Mouse (Mus musculus): ENCODE measurements around the gene Sobp. TPM values are rescaled to one million over a fixed set of nuclear protein-coding genes. Genes with fewer than 3 reads are reported as not detected.

The Sobp gene
- total RNA-seq, 2 experiments from 2014 or later: not detected

DNA sequence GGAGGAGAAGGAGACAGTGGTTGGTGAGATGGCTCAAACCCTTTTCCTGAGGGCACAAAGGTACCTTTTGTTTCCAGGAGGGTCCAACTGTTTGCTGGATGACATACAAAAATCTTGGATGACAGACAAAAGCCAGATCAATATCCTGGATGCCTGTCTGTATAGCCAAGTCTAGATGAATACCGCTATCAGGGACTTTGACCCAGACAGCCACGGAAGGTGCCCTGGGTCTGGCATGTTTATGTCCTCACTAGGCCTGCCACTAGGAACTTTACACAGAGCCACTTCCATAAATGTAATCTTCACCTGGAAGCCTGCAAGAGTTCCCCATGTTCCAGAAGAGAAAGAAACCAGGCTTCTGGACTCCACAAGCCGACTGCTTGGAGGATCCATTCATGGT is 172.9 kb downstream of the Sobp start:
- no peak for ATAC-seq (replicated peaks; ENCODE audit: poor library complexity)

DNA sequence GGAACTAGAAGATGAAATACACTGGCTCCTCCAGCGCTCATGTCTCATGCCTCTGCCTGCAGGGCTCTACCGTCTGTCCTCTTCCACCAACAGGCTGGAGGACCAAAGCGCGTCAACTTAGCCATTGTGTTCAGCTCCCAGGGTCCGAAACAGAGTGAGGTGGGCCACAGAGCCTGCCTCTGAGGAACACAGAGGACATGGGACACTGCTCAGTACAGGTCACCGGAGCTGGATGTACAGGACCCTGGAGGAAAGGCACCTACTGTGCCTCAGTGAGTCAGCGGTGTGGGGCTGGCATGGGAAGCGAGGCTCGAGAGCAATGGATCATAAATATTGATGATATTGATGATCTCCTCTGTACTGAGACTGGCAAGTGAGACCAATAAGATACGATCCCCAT is 175.0 kb downstream of the Sobp start:
- no peak for ATAC-seq (replicated peaks; ENCODE audit: poor library complexity)

DNA sequence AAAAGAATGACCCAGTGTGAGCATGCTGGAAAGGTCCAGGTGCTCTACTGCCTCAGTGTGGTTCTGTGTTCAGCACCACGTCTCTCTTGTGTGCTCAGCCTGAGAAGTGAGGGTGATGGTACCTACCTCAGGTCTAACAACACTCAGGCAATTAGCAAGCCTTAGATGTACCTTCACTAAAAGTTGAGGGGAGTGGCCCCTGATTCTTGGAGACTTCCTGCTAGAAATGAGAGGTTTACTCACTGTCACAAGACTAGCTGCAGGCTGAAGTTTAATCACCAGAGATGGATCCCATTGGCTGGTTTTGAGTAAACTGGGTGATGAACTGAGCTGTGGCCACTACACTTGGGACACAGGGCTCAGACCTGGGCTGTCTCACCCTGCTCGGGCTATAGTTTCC is 177.1 kb downstream of the Sobp start:
- ATAC-seq (replicated peaks; ENCODE audit: poor library complexity): no peak

DNA sequence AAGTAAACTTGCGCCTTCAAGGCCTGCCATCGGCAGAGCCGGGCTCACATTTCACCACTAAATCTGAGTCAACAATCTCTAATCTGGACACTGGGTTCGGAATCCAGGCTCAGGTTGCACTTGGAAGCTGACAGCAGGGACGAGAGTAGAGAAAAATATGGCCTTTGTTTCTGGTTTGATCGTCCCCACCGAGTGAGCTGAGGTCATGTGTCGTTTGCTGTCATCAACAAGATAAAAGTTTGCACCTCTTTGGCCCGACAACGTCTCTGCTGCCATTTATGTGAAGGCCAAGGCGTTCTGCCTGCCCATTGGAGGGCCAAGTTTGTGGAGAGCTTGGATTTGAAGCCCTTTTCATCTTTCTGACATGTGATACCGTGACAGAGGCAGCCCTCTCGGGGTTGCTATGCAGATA is 178.8 kb downstream of the Sobp start:
- ATAC-seq (replicated peaks; ENCODE audit: poor library complexity): no peak

DNA sequence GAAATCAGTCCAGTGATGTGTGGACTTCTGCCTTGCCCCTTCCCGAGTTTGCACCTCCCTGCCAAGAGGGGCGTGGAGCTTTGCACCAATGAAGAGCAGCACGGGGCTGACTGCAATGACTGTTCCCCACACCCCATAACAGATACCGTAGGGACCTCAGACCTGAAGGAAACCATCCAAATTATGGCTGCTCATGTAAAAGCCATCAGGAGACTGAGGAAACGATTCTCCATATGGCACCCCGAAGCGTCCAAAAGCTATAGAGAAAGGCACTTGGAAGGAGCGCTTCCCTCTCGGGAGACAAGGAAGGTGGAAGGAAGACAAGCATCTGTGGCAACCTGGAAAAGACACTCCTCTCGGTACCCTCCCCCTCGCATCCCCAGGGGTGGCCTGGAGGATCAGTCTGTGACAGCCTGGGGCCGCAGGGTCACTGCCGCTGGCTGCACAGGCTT is 180.0 kb downstream of the Sobp start:
- ATAC-seq (replicated peaks; ENCODE audit: poor library complexity): no peak

DNA sequence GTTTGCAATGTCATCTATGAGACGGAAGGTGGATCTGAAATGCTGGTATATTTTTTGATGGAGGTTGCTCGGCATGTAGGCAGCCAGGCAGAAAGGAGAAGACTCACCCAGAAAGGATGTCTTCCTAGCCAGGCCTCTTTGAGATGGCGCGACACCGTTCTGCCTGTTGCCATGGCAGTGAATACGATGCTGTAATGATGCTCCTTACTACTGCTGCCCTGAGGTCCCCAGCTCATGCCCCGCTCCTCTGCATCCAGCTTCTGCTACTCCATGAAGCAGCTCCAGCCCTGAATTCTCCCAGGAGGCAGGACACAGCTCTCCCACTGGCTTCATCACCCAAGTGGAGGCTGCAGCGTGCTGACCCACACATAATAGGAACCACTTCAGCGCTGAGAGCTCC is 183.3 kb downstream of the Sobp start:
- no peak for ATAC-seq (replicated peaks; ENCODE audit: poor library complexity)

DNA sequence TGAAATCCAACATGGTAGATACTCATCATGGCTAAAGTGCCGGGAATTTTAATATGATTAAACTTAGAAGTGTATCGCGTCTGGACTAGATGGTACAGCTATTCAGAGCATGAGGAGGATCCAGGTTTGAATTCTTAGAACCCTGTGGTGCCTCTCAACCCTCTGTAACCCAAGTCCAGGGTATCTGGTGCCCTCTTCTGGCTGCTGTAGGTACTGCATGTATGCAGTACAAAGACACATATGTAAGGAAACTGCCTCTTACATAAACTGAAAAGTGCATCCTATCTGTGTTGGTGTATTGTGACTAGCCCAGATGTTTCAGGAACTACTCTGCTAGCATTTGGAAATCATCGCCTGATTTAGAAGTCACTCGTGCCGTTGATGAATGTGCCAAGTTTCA is 184.4 kb downstream of the Sobp start:
- ATAC-seq (replicated peaks; ENCODE audit: poor library complexity): peak; percentile 90

DNA sequence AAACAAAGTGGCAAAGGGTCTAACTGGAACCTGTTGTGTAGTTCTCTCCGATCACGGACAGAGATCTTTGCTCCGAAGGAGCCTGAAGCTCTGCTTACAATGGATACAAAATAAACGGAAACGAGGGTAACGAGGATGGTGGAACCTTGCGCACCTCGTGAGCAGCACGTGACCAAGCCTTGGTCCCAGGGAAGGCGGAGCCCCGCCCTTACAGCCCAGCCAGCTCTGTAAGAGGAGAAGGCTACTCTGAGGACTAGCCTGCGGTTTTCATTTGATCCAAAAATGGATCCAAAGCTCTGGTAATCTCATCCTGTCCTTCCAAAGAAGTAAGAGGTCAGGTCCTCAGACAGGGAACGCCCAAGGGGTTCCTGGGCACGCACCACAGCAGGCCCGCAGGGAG is 185.7 kb downstream of the Sobp start:
- ATAC-seq (replicated peaks; ENCODE audit: poor library complexity): no peak

DNA sequence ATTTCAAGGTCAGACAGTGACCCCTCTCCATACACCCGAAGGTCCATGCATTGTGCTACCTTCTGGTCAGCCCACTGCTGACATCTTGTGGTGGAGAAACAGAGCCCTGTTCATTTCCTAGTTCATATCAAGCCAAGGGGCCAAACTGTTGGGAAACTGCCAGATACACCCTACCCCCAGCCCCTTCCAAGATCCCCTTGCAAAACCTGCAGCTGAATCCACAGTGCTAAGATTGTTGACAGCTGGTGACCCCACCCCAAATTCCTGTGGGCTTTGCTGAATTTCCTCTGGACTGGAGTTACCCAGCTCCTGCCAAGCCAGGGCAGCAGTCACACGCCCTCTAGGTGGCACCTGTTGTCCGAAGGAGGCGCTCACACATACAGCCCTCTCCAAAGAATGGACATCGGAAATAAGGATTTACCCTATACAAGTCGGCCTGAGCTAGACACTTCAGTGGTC is 186.7 kb downstream of the Sobp start:
- peak; percentile 69 for ATAC-seq (replicated peaks; ENCODE audit: poor library complexity)

DNA sequence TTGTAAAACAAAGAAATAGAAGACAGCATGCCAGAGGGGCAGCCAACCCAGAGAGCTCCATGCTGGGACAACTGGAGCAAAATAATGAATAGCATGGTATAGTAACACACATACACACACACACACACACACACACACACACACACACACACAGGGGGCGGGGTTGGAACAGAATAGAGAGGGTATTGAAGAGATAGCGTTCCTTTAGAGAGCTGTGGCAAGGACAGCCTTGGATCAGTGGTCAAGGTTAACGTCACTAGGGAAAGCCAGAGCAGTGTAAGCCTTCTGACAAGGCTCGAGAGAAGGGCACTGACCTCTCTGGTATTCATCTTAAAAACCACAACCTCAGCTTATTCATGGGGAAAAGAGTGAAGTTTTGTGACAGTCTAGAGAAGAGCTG is 189.4 kb downstream of the Sobp start:
- ATAC-seq (replicated peaks; ENCODE audit: poor library complexity): no peak

DNA sequence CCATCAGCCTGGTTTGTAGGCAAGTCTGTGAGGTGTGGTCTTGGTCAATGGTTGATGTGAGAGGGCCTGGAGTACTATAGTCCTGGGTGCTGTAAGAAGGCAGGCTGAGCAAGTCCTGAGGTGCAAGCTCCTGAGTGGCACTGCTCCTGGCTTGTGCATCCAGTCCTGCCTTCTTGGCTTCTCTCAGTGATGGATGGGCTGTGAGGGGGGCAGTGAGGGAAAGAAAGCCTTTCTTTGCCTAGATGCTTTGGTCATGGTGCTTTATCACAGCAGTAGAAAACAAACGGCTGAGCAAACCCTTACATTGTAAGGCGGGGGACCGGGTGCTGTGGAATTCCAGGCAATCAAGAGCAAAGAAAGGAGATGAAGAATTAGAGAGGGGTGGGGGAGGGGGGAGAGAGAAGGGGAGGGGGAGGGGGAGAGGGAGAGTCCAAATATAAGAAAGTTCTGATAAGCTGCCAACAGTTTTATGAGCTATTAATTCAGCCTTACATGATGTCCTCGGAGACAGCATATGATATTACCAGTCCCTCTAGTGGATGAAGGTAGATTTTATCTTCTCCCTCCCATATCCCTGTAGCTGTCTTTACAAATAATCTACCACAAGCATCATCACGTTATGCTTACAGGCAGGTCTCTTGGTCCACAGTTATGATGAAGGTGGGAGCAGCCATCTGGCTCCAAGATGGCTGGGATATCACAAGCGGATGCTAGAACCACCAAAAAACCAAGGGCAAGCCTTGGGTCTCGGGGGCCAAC is 193.2 kb downstream of the Sobp start:
- no peak for ATAC-seq (replicated peaks; ENCODE audit: poor library complexity)

DNA sequence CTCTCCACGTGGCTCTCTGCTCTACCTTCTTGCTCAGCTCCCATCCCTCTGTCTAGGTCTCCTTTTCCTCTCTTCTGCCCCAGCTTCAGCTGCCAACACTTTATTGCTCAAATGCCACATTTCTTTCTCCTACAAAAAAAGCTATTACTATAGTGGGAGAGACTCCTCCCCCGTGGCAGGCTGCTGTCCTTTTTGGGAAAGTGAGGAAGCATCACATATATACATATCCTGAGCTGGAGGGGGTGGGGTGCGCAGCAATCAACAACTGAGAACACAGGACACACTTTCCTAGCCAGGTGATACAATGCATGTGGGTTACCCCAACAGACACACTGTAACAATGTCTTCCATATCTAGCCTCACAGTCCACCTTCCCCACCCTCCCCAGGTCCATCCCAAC is 196.0 kb downstream of the Sobp start:
- no peak for ATAC-seq (replicated peaks; ENCODE audit: poor library complexity)

DNA sequence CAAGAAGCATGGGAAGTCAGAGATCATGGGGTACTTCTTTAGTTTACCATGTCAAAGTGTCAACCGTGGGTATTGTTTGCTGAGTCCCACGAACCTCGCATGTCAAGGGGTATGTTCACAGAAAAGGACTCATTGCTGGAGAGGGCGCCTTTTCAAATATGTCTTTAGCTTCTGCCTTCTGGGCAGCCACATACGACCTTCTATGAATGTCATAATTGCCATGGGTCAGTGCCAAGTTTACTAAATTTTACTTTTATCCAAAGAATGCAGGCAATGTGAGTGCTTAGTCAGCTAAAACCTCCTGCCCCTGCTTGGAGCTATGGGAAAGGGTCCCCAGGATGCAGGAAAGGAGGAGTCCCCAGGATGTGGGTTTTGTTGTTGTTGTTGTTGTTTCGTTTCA is 197.8 kb downstream of the Sobp start:
- no peak for ATAC-seq (replicated peaks; ENCODE audit: poor library complexity)

DNA sequence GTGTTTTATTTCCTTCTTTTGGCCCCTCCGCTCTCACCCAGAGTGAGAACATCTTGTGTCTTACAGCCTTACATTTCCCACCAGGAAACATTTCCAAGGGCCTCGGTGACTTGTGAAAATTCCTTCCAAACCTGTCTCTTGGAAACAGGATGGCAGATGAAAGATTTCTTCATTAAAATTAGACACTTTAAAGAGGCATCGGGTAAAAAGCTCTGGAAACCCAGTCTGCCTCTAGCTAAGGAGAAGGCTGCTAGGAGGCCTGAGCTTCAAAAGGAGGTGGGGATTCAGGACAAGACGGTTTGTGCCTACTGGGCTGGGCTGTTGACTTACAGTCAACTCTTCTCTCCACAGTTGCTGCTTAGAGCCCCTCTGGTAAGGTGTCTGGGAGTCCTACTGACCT is 200.8 kb downstream of the Sobp start:
- ATAC-seq (replicated peaks; ENCODE audit: poor library complexity): no peak

DNA sequence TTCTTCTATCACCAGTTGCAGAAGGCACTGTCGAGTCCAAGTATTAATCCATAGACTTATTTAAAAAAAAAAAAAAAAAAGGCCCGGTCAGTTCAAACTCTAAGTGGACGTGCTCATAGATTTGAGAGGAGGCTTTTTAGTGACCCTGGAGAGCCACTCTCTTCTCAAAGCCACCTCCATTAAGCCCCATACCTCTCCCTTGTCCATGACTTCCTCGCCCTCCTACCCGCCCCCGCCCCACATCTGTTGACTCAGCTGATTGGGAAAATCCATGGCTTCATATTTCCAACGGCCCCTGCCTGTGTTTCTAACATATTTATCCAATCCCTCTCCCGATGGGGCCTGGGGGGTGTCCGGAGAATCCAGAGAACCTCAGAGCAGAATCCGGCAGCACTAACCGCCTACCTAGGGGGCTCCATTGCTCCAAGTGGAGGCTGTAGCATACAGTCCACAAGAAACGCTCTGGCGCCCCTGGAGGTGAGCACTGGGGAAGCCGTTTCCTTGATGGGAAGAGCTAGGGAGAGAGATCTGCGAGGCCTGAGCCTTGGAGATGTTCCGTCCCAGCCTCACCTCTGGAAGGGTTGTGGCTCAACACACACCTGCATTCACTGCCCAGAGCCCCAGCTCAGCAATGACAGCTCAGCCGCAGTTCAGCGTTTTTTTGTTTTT is 201.7 kb downstream of the Sobp start:
- peak; percentile 95 for ATAC-seq (replicated peaks; ENCODE audit: poor library complexity)

DNA sequence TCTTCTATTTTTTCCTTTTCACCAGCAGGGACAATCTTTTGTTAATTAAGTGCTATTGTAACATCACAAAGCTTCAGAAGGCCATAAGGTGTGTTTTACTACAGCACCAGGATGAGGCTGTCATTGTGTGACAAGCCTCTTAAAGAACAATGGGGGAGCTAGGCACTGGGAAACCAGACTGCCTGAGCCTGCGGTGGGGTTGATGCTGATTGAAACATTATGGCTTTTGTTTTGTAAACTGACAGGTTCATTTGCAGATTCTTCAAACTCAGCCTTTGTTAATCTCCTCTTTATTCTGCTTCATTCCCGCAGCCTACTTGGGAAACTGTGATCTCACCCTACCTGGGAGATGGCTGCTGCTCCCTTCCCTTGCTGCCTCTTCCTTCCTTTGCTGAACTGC is 206.0 kb downstream of the Sobp start:
- no peak for ATAC-seq (replicated peaks; ENCODE audit: poor library complexity)

DNA sequence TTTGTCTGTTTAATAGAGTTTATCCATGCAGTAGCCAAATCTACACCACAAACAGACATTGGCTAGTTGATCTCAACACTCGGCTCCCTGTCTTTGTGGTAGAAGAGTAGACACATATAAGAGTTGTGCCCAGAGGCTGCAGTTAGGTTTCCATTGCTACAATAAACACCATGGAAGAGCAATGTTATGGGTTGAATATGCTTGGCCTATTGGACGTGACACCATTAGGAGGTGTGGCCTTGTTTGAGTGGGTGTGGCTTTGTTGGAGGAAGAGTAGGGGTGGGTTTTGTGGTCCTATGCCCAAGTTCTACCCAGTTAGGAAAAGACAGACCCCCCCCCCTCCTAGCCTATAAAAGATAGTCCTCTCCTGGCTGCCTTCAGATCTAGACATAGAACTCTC is 211.3 kb downstream of the Sobp start:
- no peak; the same call in 1 of the 2 replicates for ATAC-seq (replicated peaks; ENCODE audit: poor library complexity)

DNA sequence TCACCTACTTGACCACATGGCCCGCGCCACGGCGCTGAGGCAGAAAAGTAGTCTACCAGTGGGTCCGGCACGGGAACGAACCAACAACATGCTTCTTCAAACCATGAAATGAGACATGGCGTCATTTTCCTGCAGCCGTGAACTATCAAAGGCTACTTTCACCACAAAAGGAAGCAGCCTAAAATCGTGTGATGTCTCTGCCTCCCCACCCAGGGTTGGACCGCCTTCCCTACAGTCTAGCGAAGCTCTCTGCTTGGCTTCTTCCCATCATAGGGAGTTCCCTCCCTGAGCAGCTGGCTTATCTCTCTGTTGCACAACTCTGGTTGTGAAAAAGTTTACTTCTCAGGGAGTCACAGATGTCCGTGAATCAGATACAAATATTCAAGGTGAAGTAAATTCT is 211.7 kb downstream of the Sobp start:
- ATAC-seq (replicated peaks; ENCODE audit: poor library complexity): peak; percentile 87

DNA sequence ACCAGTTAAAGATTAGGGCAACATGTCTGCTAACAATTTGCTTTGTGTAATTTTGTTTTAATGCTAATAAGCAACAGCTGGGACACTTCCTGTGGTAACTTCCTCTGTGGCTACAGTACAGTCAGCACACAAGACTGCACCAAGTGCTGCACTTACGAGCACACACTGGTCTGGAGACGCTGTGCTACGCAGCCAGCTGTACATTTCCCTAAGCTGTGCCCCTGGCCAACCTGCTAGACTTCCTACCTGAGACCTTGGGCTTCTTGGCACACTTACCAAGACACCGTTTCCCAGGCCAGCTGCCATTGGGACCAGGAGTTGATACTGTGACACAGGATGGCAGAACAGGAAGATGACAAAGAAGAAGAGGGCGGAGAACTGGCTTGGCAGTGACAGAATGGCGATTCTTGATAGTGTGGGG is 212.1 kb downstream of the Sobp start:
- ATAC-seq (replicated peaks; ENCODE audit: poor library complexity): peak; percentile 63

DNA sequence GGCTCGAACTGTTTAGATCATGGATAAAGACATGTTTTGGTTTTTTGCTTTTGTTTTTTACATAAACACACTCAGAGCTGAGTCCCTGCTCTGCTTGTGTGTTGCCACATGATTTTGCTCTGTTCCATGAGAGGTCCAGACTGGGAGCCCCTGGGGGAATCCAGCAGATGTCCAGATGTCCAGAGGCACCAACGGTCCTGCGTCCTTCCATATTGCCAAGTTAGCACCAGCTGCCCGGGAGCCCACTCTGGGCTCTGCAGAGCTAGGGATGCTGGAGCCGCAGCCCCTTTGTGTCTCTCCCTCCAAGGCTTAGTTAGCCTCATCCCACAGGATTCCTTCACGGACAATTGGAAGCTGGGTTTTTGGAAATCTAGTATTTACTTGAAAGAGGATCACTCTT is 212.6 kb downstream of the Sobp start:
- ATAC-seq (replicated peaks; ENCODE audit: poor library complexity): no peak

DNA sequence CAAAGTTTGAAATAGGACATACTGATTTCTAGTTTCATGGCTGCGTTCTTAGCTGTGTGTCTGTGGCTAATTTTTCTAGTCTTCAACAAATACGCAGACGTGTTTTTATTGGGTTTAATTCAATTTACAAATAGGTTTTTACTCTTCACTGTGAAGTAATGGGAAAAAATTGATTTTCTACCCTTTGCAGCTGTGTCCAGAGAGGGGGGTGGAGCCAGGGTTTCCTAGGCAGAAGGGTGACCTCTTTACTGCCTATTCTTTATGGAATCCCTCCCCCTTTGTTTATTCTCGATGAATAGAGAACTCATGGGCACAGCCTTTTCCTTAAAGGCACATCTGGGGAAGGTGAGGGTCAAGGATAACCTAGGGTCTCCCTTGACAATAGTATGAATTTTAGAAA is 215.6 kb downstream of the Sobp start:
- ATAC-seq (replicated peaks; ENCODE audit: poor library complexity): no peak

DNA sequence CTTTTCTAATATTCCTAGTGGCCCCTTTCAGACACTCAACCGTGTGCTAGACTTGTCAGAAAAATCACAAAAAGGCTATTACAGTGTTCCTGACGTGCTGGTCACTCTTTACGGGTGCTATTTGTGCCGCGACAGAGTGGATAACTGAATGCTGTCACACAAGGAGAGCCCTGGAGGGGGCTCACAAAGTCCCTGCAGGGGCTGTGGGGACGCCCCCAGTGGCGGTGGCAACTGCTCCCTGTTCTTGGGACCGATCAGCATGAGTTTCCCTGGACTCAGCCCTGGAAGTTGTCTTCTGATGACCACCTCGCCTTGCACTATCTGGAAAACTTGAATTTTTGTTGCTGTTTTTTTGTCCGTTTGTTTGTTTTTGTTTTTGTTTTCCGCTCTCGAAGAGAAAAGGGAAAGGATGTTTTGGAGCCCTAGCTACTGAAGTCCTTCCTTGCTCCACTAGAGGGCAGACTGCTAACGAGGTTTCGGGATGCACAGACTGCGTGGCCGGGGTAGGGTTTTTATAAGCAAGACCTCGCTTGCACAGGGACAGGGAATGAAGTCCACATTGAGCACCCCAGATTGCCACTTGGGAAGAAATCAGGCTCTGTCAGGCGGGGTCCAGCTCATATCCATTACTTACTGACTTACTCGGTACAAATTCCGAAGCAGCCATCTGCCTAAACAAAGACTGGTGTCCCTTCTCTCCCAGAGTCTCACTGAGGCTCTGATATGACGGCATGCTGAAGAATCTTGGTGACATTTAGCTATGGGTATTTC is 216.3 kb downstream of the Sobp start:
- ATAC-seq (replicated peaks; ENCODE audit: poor library complexity): peak; percentile 61
